Mouse (Mus musculus): ENCODE measurements around the gene Zdhhc15. TPM values are rescaled to one million over a fixed set of nuclear protein-coding genes. Genes with fewer than 3 reads are reported as not detected.
A peak's percentile ranks its signal among the peaks of the same experiment; 100 is the strongest.
"Not testable (repeated sequence)": the region's sequence is repeated elsewhere in the genome, so short reads cannot be mapped to it uniquely, and the experiment has no call there.

The Zdhhc15 gene
- polyA plus RNA-seq (2015; fragmentation: Nextera tagmentation; extraction: Ambion mirVana) = 4.2 and 4.4 TPM in 2 replicates

DNA sequence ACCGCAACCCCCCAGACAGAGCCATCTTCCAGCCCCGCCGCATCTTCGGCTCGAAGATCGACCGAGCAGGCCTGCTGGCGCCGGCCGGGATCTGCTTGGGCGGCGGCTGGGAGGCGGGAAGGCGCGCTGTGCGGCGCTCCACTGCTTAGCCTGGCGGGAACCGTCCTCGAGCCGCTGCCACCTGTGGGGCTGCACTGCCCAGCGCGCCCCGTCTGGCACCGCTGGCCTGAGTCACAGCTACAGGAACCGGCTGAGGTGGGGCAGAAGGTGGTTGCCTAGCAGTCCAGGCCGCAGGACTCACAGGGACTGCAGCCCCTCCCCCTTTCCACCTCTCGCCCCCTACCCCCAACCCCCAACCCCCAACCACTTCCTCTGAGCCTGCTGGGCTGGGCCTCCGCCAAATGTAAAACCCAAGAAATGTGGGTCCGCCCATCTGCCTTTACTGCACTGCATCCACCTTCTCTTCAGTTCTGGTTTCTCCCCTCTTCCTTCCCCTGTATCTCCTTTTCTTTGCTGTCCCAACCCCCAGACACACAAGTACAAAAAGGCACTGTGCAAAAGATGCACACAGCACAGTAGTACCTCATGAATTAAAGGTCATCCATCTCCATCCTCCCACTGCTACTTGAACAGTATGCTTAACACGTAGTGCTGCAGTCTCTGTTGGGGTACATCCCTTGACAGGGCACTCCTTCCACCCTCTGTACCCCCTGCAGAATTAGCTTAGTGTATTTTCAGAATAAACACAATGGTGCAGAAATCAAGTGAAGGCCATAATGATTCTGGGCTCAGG is at the start of gene Zdhhc15:
Zdhhc15 (minus strand) TSS at position 308 of the 793 bp plus-strand sequence.
- H3K4me2 ChIP-seq (ENCODE audit: low read length) = peak within 1 kb of the TSS; percentile 54
- peak within 1 kb of the TSS; percentile 53 for H3K4me3 ChIP-seq (ENCODE audit: low read depth, low read length)
- peak within 1 kb of the TSS; percentile 74 for H3K27ac ChIP-seq (ENCODE audit: low read length)
- H3K9ac ChIP-seq (ENCODE audit: low read depth, low read length) = peak within 1 kb of the TSS; percentile 69
- 10% methylated on average over 28 of the region's 31 CpGs for WGBS
- peaks cover 6% of the 10 kb centered on the region; the same call in 1 of the 2 replicates for H3K27me3 ChIP-seq (ENCODE audit: control insufficient read depth, insufficient read depth, low read depth, low read length)
- no peaks in the 10 kb centered on the region for H3K36me3 ChIP-seq (ENCODE audit: control insufficient read depth, insufficient read depth, low read length)
- H3K4me1 ChIP-seq (ENCODE audit: control insufficient read depth, insufficient read depth, low read length) = peaks cover 3% of the 10 kb centered on the region; the same call in 1 of the 2 replicates
- peak; percentile 97 for ATAC-seq
- H3K9me3 ChIP-seq (replicated peaks; ENCODE audit: control insufficient read depth, low read length, poor library complexity, severe bottlenecking) = no peaks in the 10 kb centered on the region

DNA sequence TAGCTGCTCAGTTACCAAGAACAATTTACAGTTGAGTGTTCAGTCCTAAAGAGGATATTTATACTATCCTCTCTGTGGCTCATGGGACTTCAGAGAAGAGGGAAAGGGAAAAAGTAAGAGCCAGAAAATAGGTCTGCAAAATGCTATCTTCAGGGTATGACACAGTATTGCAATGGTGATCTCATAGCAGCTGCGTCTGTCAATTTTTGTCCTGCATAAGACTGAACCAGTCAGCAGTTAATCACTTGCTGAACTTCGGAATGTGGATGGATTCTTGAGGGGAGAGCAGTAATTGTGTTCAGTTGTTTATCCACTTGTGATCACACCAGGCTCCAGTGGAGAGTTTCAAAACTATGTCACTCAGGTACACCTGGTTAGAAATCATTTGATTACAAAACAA is 37.1 kb upstream of the Zdhhc15 start:
- no peaks in the 10 kb centered on the region for H3K36me3 ChIP-seq (ENCODE audit: control insufficient read depth, insufficient read depth, low read length)
- H3K4me3 ChIP-seq (ENCODE audit: low read depth, low read length) = no peak overlapping the region
- no peaks in the 10 kb centered on the region for H3K4me1 ChIP-seq (ENCODE audit: control insufficient read depth, insufficient read depth, low read length)
- H3K4me2 ChIP-seq (ENCODE audit: low read length) = no peak overlapping the region
- no peak overlapping the region for H3K9ac ChIP-seq (ENCODE audit: low read depth, low read length)
- 91% methylated on average over 2 of the region's 2 CpGs for WGBS
- no peaks in the 10 kb centered on the region for H3K27me3 ChIP-seq (ENCODE audit: control insufficient read depth, insufficient read depth, low read depth, low read length)
- H3K9me3 ChIP-seq (replicated peaks; ENCODE audit: control insufficient read depth, low read length, poor library complexity, severe bottlenecking) = no peaks in the 10 kb centered on the region
- no peak overlapping the region for H3K27ac ChIP-seq (ENCODE audit: low read length)
- no peak for ATAC-seq

DNA sequence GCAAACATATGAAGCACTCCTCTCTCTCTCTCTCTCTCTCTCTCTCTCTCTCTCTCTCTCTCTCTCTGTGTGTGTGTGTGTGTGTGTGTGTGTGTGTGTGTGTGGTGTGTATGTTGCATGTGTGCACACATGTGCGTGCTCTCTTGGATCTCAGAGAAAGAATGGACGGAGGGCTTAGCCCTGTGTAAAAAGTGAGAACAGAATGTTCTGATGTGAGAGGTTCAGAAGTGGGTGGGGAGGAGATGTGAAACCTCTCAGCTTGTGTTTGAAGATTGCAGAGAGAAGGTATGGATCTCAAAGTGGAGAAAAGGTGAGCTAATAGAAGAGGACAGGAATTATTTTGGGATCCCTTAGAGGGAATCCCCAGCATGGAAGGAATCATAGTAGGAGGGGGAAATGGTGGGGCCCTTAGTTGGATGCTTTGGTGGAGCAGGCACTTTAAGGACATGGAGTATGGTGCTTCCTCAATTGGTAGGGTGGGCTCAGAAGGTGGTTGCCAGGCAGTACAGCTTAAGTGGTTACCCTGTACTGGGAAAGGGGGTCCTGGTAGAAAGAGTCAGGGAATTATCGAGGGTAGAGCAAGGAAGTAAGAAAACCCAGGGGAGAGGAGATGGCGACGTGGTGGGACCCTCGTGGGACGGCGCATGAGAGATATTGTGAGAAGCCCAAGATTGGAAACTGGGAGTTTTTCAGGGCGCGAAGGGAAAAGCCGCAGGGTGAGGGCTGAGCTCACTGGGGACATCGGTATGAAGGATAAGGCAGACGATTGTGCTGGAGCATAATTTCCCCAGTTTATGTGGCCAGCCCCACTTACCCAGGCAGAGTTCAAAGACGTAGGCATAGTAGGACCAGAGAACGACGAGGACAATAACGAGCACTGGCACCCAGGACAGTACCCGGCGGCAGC is 761 bp downstream of the Zdhhc15 start:
- Histone ChIP-seq H3K36me3 (ENCODE audit: control insufficient read depth, insufficient read depth, low read length) (no peaks in the 10 kb centered on the region), H3K4me1 (ENCODE audit: control insufficient read depth, insufficient read depth, low read length) (peaks cover 3% of the 10 kb centered on the region; the same call in 1 of the 2 replicates), H3K9me3 (replicated peaks; ENCODE audit: control insufficient read depth, low read length, poor library complexity, severe bottlenecking) (no peaks in the 10 kb centered on the region), H3K27me3 (ENCODE audit: control insufficient read depth, insufficient read depth, low read depth, low read length) (peaks cover 6% of the 10 kb centered on the region; the same call in 1 of the 2 replicates), H3K27ac (ENCODE audit: low read length) (peak overlapping the region; percentile 74), H3K4me3 (ENCODE audit: low read depth, low read length) (peak overlapping the region; percentile 53), H3K4me2 (ENCODE audit: low read length) (peak overlapping the region; percentile 54), H3K9ac (ENCODE audit: low read depth, low read length) (peak overlapping the region; percentile 69)
- 30% methylated on average over 18 of the region's 19 CpGs for WGBS
- peak; percentile 65 for ATAC-seq

DNA sequence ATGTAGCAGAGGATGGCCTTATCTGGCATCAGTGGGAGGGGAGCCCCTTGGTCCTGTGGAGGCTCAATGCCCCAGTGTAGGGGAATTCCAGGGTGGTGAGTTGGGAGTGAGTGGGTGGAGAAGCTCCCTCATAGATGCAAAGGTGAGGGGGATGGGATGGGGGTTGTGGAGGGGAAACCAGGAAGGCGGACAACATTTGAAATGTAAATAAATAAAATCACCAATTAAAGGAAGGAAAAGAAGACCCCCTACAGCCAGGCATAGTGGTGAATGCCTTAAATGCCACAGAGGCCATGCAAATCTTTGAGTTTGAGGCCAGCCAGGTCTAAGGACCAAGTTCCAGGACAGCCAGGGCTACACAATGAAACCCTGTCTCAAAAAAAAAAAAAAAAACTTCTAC is 13.9 kb downstream of the Zdhhc15 start:
- no peaks in the 10 kb centered on the region for H3K36me3 ChIP-seq (ENCODE audit: control insufficient read depth, insufficient read depth, low read length)
- no peaks in the 10 kb centered on the region for H3K4me1 ChIP-seq (ENCODE audit: control insufficient read depth, insufficient read depth, low read length)
- H3K27ac ChIP-seq (ENCODE audit: low read length) = no peak overlapping the region
- H3K9ac ChIP-seq (ENCODE audit: low read depth, low read length) = no peak overlapping the region
- no peaks in the 10 kb centered on the region for H3K9me3 ChIP-seq (replicated peaks; ENCODE audit: control insufficient read depth, low read length, poor library complexity, severe bottlenecking)
- H3K4me3 ChIP-seq (ENCODE audit: low read depth, low read length) = no peak overlapping the region
- ATAC-seq = no peak
- 89% methylated on average over 1 of the region's 1 CpGs for WGBS
- no peaks in the 10 kb centered on the region for H3K27me3 ChIP-seq (ENCODE audit: control insufficient read depth, insufficient read depth, low read depth, low read length)
- H3K4me2 ChIP-seq (ENCODE audit: low read length) = no peak overlapping the region

DNA sequence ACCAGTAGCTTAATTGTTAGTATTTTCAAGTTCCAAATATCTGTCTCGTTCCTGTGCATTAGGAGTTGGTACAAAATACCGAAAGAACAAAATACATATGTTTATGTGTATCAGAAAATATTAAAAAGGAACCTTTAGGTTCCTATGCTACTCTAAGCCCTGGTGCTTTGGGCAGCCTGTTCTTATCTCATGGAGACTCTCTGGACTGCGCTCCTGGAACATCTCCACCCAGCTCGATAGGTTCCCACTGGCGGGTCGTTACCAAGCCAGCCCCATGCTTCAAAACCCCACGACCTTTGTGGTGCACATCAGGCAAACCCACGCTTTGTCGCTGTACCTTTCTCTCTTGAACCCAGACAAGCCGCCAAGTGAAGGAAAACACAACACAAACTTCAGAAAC is 58.3 kb downstream of the Zdhhc15 start:
- Histone ChIP-seq H3K36me3 (ENCODE audit: control insufficient read depth, insufficient read depth, low read length) (no peaks in the 10 kb centered on the region), H3K4me3 (ENCODE audit: low read depth, low read length) (no peak overlapping the region), H3K27ac (ENCODE audit: low read length) (no peak overlapping the region), H3K4me2 (ENCODE audit: low read length) (no peak overlapping the region), H3K9me3 (replicated peaks; ENCODE audit: control insufficient read depth, low read length, poor library complexity, severe bottlenecking) (no peaks in the 10 kb centered on the region), H3K4me1 (ENCODE audit: control insufficient read depth, insufficient read depth, low read length) (no peaks in the 10 kb centered on the region), H3K9ac (ENCODE audit: low read depth, low read length) (no peak overlapping the region), H3K27me3 (ENCODE audit: control insufficient read depth, insufficient read depth, low read depth, low read length) (no peaks in the 10 kb centered on the region)
- WGBS = 93% methylated on average over 10 of the region's 10 CpGs
- no peak for ATAC-seq

DNA sequence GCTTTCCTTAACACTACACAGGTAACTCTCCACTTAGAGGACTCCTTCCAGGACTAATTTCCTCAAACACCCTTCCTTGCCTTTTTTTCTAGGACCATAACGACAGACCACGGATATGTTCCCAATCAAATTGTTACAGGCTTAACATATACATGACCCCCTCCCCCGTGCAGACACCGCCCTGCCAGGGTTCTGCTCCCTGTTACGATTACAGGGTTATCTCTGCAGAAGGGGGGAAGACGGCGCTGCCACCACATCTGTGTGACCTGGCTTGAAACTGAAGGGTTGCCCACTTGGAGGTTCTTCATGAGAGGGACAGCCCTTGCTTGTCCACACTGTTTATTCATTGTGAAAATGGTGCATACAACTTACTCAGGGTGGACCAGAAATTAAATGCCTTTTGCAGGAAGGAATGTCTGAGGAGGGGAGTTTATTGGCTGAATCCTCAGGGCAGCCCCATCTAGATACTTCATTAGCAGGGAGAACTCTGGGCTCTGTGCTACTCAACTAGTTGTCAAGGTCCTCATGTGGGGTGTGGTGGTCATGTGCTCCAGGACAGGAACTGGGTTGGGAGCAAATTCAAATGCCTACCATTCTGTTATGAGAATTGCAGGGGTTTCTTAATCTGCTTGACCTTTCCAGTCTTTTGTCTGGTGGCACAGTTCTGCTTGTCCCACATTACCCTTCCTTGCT is 67.0 kb downstream of the Zdhhc15 start:
- not testable (repeated sequence) for H3K9me3 ChIP-seq (replicated peaks; ENCODE audit: control insufficient read depth, low read length, poor library complexity, severe bottlenecking); ATAC-seq; H3K27ac ChIP-seq (ENCODE audit: low read length); H3K27me3 ChIP-seq (ENCODE audit: control insufficient read depth, insufficient read depth, low read depth, low read length); H3K36me3 ChIP-seq (ENCODE audit: control insufficient read depth, insufficient read depth, low read length); H3K4me1 ChIP-seq (ENCODE audit: control insufficient read depth, insufficient read depth, low read length); H3K4me2 ChIP-seq (ENCODE audit: low read length); H3K9ac ChIP-seq (ENCODE audit: low read depth, low read length); H3K4me3 ChIP-seq (ENCODE audit: low read depth, low read length)
- no CpG with 5 or more reads among the region's 7 CpGs for WGBS

DNA sequence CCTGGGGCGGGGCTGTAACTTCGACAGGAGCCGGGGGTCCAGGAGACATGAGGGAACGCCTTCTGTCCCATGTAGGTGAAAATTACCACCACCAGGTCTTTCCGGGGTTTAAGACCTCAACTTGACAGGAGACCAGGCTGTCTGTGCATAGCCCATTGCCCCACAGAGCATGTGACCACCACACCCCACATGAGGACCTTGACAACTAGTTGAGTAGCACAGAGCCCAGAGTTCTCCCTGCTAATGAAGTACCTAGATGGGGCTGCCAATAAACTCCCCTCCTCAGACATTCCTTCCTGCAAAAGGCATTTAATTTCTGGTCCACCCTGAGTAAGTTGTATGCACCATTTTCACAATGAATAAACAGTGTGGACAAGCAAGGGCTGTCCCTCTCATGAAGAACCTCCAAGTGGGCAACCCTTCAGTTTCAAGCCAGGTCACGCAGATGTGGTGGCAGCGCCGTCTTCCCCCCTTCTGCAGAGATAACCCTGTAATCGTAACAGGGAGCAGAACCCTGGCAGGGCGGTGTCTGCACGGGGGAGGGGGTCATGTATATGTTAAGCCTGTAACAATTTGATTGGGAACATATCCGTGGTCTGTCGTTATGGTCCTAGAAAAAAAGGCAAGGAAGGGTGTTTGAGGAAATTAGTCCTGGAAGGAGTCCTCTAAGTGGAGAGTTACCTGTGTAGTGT is 68.5 kb downstream of the Zdhhc15 start:
- not testable (repeated sequence) for H3K27ac ChIP-seq (ENCODE audit: low read length); H3K4me1 ChIP-seq (ENCODE audit: control insufficient read depth, insufficient read depth, low read length)
- 83% methylated on average over 6 of the region's 13 CpGs for WGBS

DNA sequence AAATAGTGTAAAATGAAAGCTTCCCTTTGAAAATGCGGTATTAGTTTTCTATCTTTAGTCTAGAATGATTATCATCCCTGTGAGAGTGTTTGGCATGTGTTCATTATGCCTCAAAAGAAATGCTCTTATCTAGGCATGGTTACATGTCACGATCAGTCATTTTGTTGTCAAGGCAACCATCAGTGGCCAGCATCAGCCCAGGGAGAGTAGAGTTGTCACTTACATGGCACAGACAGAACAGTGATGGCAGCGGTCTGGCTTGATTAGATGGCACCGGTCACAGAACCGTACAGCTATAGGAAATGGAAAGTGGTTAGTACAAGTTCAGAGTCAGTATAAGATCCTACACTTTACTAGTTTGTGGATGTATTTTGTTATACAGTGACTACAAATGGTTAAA is 96.9 kb downstream of the Zdhhc15 start:
- ATAC-seq = no peak
- WGBS = 63% methylated on average over 5 of the region's 5 CpGs

More for the DNA sequence above, 68.5 kb downstream of the Zdhhc15 start:
- ATAC-seq; H3K36me3 ChIP-seq (ENCODE audit: control insufficient read depth, insufficient read depth, low read length); H3K4me3 ChIP-seq (ENCODE audit: low read depth, low read length); H3K9ac ChIP-seq (ENCODE audit: low read depth, low read length); H3K27me3 ChIP-seq (ENCODE audit: control insufficient read depth, insufficient read depth, low read depth, low read length); H3K4me2 ChIP-seq (ENCODE audit: low read length); H3K9me3 ChIP-seq (replicated peaks; ENCODE audit: control insufficient read depth, low read length, poor library complexity, severe bottlenecking): not testable (repeated sequence)

More for the DNA sequence above, 96.9 kb downstream of the Zdhhc15 start:
- Histone ChIP-seq H3K9me3 (replicated peaks; ENCODE audit: control insufficient read depth, low read length, poor library complexity, severe bottlenecking) (no peaks in the 10 kb centered on the region), H3K36me3 (ENCODE audit: control insufficient read depth, insufficient read depth, low read length) (no peaks in the 10 kb centered on the region), H3K9ac (ENCODE audit: low read depth, low read length) (no peak overlapping the region), H3K4me1 (ENCODE audit: control insufficient read depth, insufficient read depth, low read length) (no peaks in the 10 kb centered on the region), H3K27ac (ENCODE audit: low read length) (no peak overlapping the region), H3K27me3 (ENCODE audit: control insufficient read depth, insufficient read depth, low read depth, low read length) (peaks cover 3% of the 10 kb centered on the region; the same call in 1 of the 2 replicates), H3K4me2 (ENCODE audit: low read length) (no peak overlapping the region), H3K4me3 (ENCODE audit: low read depth, low read length) (no peak overlapping the region)
